Mouse (Mus musculus): ENCODE results near the gene Cdc20b.

Cdc20b gene

DNA sequence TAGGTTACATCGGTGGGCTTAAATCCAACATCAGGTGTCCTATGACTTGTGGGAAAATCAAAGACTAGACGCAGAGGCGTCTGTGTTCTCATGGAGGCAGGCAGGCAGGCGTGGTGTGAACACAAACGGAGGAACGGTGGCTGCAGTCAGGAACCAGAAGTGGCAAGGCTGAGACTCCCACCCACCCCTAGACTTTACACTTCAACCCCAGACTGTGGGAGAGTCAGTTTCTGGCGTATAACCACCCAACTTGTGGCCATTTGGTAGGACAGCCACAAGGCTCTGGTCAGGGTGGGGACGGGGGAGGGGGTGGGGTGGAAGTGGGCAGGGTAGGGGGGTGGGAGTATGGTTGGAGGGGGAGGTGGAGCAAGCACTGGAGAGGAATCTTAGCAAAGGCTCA, 55.6 kb downstream of the Cdc20b start:
- in situ Hi-C loops (cut with MboI; ENCODE audit: low sequenced_read_pairs): no loop called here

- in situ Hi-C loops (cut with MboI; ENCODE audit: low sequenced_read_pairs): no loop called here
Observed at GRCm38 (mm10) chr13:113094618-113095017, 59.7 kb downstream of the Cdc20b start.

DNA sequence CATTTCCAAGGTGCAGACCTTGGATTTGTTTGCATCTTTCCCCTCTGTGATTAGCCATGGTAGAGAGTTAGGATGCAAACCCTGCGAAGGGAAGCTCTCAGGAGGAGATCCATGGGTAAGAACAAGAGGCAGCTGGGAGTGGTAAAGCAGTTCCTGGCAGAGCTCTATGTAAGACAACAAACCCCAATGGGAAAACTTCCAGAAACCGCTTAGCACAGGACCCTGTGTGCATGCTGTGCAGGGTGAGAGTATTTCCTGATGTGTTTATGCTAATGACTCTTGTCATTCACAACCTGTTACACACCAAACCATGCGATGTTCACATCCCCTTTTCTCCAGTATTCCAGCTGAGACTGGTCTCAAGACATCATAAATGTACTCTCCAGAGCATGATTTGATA, 62.1 kb downstream of the Cdc20b start:
- in situ Hi-C loops (cut with MboI; ENCODE audit: low sequenced_read_pairs): no loop called here

GRCm38 (mm10) chr13:113098406-113098805, 63.5 kb downstream of the Cdc20b start:
- in situ Hi-C loops (cut with MboI; ENCODE audit: low sequenced_read_pairs): no loop called here

DNA sequence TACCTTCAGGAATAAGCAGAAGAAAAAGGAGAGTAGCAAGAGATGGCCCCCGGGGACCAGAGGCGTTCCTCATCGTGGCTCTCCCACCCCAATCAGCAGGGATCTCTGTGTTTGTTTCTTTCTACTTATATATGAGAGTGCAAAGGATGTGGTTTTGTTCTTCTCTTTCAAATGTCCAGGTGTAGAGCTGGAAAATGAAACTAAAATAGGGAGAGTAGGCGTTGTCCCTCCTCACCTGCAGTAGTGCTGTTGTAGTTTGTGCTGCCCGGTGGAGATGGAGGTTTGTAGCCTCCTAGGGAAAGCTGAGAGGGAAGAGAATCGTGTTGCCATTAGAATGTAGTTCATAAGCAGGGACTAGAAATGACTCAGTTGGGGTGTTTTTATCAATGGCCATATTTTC, 66.0 kb downstream of the Cdc20b start, which contains the start of gene Gzma:
Gene Gzma, minus strand, starts transcription at position 103 of the 400 bp plus-strand sequence.
- in situ Hi-C loops (cut with MboI; ENCODE audit: low sequenced_read_pairs): no loop called here

GRCm38 (mm10) chr13:113101804-113102203, 66.9 kb downstream of the Cdc20b start:
- in situ Hi-C loops (cut with MboI; ENCODE audit: low sequenced_read_pairs): no loop called here

- in situ Hi-C loops (cut with MboI; ENCODE audit: low sequenced_read_pairs): no loop called here
Observed at GRCm38 (mm10) chr13:113104759-113105158, 69.8 kb downstream of the Cdc20b start.

DNA sequence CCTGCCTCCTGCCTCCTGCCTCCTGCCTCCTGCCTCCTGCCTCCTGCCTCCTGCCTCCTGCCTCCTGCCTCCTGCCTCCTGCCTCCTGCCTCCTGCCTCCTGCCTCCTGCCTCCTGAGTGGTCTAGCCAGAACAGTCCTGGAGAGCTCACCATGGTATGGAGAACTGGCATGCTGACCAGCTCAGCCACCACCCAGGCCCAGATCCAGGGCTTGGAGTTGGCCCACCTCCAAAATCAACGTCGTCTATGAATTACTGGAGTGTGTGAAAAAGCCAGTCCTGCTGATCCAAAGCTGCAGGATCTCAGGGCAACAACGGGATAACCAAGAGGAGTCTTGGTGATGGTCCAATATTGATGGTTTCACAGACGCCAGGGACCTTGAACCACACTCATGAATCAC, 84.1 kb downstream of the Cdc20b start:
- in situ Hi-C loops (cut with MboI; ENCODE audit: low sequenced_read_pairs): no loop called here

DNA sequence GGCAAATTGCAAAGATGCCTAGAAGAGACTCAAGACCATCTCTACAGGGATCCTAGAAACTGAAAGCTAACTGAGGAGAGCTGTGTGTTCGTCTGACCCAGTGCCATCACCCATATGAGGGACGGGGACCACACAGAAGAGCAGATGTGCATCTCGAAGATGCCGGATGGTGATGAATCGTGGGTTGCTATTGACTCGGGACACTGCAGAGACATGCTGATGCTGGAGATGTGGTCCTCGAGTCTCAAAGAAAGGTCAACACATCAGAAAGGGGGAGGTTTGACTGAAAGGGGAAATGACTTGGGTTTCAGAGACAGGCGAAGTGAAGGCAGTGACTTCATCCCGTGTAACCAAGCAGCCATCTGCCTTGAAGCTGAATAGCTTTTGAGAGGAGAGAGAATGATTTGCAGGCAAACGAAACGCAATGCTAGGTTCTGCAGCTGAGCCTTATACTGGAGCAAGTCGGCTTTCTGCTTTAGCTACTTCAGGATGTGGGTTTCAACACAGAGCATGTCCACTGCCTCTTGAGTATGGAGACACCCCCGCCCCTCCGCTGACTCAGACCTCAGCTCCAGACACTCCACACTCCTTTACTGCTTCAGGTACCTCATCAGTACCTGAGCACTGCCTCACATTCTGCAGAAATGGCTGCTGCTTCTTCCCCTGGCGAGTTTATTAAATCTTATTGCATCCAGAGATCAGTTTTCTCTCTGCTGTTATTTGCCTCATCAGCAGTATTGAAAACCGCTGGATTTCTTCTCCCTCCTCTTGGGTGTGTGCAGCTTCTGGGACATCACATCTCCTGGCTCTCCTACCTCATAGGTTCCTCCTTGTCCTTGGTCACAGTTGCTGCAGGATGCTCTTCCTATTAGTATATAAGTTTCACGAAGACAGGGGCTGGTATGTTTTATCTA, 85.7 kb downstream of the Cdc20b start:
- in situ Hi-C loops (cut with MboI; ENCODE audit: low sequenced_read_pairs): no loop called here

DNA sequence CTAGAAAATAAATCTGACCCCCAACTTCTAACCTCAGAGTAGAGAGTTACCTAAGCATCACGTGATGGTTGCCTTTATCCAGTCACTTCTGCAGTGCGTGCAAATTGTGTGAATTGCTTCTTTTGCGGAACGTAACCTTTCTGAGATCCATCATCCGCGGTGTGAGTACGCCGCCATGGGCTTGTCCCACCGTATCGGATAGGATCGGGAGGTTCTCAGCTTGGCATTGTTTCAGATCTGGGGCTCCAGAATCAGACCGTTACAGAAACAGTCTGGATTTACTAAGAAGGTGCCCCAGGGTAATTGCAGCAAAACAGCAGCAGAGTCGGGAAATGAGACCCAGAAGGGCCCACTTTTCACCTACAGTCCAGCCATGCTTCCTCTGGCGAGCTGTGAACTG, 86.4 kb downstream of the Cdc20b start:
- in situ Hi-C loops (cut with MboI; ENCODE audit: low sequenced_read_pairs): no loop called here

GRCm38 (mm10) chr13:113129974-113130373, 95.1 kb downstream of the Cdc20b start:
- in situ Hi-C loops (cut with MboI; ENCODE audit: low sequenced_read_pairs): no loop called here

- in situ Hi-C loops (cut with MboI; ENCODE audit: low sequenced_read_pairs): no loop called here
Observed at GRCm38 (mm10) chr13:113139597-113139996, 104.7 kb downstream of the Cdc20b start.

All from CH12F3 (cell line).